Mouse (Mus musculus) kidney, adult 11 months (tissue): ENCODE data around the gene Mchr1.
"Not testable (repeated sequence)": the region's sequence is repeated elsewhere in the genome, so short reads cannot be mapped to it uniquely, and the experiment has no call there.

ENCODE experiments used
- DNase-seq: peaks from one replicate; pipeline ENCODE4 v3.0.0; 2022

Mchr1 gene

DNA sequence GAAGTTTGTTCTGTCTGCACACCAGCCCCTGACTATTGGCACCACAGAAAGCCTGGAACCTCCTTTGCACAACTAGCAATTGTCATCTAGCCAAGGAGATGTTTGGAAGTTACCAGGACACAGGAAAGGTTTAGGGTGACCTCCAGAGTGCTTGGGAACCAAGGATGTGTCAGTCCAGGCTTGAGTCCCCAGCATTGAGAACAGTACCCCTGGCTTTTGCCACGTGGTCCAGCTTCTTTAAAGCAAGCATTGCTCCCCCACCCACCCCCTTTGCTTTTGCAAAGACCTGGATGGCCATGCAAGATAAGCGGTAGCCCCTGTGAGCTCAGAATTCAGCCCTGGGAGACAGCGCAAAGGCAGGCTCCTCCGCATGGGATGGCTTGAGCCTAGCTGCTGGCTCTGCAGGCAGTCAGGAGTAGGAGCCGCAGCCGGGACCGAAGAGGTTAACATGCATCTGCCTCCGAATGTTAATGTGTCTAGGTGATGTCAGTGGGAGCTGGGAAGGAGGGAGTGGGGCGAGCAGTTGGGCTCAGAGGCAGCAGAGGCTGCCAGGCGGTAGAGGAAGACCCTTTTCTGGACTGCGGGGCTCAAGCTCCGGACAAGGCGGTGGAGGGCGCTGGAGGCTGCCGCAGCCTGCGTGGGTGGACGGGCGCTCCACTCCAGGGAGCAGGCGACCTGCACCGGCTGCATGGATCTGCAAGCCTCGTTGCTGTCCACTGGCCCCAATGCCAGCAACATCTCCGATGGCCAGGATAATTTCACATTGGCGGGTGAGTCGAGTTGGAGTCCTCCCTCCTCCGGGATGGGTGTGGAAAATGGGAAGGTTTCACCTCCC is at the start of gene Mchr1:
Gene Mchr1, plus strand, starts transcription at position 414 of the 835 bp plus-strand sequence.
- DNase-seq = peak; percentile 24

DNA sequence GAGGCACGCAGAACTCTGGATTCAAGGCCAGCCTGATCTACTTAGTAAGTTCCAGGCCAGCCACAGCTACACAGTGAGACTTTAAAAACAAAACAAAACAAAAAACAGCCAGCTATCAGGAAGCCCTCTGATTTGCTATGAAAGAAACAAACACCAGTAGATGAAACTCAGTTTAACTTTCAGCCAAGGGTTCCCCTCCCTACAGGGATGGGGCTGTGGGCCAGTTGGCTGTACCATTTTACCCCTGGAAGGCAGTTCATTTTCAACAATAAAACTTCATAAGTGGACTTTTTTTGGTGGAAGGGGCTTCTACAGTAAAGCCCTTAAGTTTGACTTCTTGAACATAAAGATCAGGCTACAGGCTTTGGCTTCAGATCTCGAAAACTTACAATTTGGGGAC is 46.2 kb upstream of the Mchr1 start:
- no peak for DNase-seq

DNA sequence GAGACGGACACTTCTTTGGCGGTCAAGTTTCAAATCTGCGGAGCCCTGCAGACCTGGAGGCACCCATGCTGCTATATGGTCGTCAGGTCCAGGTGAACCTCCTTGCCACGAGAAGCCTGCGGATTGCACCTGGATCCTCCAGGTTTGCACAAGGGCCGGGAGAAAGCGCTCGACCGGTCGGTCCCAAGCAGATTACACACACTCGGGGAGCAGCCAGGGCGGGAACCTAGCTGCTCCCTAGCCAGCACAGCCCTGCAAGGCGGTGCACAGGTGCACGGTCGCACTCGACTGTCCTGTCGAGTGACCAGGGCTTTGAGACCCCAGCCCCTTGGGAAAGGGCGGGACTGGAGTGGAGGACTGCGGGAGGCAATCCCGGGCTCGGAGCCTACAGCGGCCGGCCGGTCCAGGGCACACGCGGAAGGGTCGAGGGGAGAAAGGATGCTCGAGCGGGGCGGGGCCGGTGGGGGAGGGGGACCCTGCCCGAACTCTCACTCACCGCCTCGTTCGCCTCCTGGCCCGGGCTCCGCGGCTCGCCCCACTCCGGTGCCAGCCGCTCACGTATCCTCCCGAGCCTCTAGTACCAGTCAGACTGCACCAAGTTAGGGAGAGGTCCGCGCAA is 45.2 kb upstream of the Mchr1 start:
- peak; percentile 31 for DNase-seq

DNA sequence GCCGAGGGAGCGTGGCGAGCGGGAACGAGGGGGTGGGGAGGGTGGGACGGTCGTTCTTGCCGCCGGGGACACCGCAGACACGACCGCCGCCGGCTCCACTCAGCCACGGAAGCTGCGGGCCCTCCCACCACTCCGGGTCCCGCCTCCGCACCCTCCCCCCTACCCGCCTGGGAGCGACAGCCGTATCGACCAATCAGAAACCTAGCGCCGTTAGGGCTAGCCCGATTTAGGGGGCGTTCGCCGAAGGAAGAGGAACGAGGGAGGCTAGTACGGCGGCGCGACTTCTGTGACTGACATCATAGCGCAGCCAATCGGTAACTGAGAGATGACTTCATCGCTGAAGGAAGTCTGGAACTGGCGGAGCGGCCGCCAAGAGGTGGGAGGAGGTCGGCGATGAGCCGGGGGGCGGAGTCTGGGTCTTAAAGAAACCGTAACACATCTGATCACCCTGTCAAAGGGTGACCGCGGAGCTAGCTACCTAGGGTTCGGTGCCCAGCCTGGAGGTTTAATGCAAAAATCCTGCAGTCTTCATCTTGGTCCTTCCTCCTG is 44.6 kb upstream of the Mchr1 start, which contains the start of gene Mrtfa:
Gene Mrtfa, minus strand, starts transcription at position 128 of the 549 bp plus-strand sequence.
- peak; percentile 100 for DNase-seq

DNA sequence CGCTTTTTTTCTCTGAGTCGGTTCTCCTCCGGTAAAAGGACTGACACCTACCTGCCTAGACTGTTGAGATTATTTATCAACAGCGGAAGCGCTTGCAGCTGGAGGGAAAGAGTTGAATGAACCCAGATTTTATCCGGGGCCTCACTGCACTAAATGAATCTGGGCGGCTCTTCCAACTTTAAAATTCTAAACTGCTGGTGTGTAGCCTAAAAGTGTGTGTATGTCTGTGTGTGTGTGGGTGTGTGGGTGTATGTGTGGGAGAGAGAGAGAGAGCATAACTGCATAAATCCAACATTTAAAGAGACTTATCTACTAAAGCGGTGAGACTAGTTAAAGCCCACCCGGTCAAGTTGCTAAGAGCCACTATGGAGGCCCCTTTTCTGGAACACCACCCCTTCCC is 44.0 kb upstream of the Mchr1 start:
- DNase-seq = no peak

DNA sequence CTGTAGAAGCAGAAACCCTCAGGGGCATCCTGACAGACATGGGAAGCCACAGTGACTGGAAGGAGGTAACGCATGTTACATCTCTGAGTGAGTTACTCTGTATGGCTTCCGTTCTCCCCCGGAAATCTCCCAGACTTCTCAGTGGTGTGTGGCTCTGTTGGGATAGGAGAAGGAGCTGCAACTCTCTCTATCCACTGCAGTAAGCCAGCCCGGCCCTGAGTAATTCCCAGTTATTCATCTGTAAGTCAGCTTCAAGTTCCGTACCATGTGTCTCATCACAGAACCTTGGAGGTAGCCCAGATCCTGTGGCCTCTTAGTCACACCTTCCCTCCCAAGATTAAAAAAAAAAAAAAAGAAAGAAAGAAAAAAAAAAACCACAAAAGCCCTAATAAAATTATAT is 43.0 kb upstream of the Mchr1 start:
- no peak for DNase-seq

DNA sequence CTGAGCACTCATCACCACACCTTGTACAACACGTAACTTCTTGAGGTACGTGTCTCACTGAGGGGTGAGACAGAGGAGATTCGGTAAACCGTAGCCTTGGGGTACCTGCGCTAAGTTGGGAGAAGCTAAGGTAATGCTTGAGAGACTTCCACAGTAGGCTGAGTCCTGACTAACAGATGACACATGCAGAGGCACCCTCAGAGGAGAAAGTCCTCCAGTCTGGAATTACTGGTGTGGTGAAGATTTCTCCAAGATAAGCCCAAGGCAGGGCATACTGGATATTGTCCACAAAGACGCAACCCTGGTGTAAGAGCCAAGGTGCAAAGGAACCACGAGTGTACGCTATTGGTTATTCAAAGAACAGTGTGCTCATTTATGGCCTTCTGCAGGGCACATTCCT is 42.4 kb upstream of the Mchr1 start:
- no peak for DNase-seq

DNA sequence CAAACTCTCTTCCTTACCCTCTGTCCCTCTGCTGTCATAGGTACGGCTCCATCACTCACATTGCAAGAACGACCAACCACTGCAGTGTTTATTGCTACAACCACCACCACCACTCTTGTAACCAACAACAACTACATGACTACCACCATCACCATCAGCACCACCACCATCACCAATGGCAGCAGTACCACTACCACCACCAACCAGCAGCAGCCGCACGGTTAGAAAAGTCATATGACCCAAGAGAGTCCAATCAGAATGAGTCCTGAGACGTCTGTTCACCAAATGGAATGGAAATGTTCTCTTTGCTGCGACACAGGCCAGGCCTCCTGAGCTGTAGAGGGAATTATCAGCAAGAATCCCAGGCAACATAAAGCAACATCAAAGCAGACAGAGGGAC is 40.5 kb upstream of the Mchr1 start:
- DNase-seq = no peak

DNA sequence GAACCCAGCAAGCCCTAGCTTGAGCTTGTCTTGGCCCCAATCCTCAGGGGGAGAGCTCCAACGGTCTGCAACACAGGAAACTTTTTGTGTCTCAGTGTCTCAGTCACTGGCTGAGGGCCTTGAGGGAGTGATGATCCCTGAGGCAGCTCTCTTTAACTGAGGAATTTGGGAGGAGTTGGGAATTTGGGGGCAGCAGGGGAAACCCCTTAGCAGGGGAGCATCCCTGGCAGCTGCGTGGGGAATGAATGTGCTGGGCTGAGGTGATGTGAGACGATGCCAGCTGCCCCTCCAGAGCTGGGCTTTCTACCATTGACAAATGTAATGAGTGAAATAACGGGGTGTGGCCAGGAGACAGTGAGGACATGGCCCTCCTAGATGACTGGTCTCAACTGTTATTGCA is 39.9 kb upstream of the Mchr1 start:
- no peak for DNase-seq

DNA sequence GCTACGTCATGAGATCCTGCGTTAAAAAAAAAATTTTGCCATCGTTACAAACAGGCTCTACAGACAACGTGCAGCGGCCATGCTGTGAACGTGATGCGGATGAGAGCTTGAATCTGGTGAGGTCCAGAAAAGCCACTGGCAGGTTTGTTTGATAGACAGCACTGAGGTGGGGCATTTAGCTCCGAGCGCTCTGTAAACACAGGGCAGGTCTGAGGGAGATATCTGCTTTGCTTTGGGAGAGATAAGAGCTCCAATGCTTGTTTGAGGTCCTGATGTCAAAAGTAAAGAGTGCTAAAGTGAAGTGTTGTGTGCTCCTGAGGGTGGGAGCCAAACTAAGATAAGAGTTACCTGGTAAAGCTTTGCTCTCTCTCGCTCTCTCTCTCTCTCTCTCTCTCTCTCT is 38.1 kb upstream of the Mchr1 start:
- DNase-seq = no peak

DNA sequence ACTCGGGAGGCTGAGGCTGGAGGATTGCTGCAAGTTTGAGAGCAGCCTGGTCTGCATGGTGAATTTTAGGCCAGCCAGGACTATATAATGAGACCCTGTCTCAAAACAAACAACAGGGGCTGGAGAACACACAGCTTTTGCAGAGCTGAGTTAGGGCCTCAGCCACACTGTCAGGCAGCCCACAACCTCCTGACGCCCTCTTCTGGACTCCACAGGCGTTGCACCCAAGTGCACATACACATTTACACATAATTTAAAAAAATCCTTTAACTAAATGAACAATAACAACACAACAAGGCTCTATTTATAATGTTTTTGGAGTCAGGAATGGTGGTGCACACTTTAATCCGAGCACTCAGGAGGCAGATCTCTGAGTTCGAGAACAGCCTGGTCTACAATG is 36.9 kb upstream of the Mchr1 start:
- DNase-seq = no peak

DNA sequence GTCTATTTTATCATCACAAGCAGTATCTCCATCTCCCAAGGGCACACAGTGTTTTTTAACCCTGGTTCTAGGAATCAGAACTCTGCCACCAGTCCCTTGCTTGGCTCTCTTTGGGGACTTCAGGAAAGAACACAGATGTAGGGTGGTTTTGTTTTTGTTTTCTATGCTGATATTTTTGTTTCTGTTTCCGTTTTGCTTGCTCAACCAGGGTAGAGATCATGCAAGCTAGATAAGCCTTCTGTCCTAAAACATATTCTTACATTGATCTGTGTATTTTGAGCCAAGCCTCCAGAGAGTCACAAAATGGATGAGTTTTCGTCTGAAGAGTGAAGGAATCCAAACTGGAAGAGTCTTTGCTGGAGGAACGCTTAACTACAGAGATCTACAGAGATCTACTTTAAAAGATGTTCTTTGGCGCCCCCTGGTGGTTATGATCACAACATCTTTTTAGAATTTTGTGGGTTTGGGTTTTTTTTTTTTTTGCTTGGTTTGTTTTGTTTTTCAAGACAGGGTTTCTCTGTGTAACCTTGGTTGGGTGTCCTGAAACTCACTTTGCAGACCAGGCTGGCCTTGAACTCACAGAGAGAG is 35.8 kb upstream of the Mchr1 start:
- no peak for DNase-seq

DNA sequence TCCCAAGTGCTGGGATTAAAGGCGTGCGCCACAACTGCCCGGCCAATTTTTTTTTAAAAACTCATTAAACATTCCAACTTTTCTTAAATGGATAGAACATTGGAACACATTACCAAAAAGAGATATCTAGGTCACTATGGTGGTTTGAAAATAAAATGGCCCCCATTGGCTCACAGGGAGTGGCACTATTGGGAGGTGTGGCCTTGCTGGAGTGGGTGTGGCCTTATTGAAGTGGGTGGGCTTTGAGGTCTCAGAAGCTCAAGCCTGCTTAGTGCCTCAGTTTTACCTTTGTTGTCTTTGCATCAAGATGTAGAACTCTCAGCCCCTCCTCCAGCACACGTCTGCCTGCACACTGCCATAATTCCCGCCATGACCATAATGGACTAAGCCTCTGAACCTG is 32.8 kb upstream of the Mchr1 start:
- no peak for DNase-seq

DNA sequence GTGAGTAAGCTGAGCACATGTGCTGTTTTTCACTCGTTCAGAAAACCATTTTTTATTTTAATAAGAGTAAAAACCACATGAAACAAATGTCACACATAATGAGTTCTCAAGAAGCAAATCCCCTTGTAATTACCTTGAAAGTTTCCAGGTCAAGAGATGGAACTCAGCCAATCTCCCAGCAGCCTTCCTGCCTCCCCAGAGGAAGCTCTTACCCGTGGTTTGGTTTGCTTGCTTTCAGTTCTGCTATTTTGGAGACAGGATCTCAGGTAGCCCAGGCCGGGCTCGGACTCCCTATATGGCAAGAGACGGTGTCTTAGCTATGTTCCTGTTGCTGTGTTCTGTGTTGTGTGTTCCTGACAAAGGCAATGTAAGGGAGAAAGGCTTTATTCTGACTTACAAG is 24.8 kb upstream of the Mchr1 start:
- DNase-seq = no peak

DNA sequence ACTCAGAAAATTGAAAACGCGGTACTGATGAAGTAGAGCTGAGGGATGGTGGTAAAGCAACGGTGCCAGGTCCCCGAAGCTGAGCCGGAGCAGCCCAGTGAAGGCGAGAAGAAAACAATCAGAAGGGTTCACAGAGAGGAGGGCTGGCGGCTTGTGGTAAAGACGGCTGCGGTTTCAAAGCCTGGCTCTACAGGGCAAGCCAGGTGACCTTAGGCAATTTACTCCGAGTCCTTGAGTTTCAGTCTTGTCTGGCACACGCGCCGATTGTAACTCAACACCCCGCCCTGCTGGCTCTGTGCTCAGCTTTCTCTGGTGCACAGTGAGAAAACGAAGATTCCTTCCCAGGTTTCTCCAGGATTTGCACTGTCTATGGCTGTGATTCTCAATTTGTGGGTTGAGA is 22.3 kb upstream of the Mchr1 start:
- no peak for DNase-seq

DNA sequence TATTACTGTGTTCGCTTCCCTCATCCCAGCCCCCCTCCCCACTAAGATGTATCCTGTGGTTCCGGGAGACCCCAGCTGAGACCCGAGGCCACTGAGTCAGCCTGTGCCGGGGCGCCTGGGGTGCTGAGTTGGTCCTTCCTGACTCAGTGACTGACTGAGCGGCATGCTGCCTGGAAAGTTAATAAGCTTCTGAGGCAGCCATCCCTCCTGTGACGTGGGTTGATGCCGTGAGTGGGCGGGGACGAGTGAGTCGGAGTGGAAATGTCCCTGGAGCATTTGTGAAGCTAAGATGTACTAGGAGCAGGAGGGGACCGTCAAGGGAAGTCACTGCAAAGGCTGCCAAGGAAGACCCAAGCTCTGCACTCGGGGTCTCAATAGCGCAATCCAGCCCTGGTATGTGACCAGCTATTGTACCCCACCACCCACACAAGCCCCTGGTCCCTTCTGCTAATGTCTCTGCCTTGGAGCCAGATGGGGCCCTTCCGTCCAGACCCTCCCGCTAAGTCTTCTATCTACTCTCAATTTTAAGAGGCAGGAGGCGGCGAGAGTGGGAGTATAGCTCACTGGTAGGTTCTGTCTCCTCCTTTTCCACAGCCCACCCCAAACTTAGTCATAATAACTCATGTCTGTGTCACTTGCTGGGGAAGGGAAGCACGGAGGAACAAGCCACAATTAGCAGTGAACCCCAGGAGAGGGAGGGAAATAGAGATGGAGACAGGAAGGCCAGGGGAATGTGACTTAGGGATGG is 18.2 kb upstream of the Mchr1 start:
- DNase-seq = no peak

DNA sequence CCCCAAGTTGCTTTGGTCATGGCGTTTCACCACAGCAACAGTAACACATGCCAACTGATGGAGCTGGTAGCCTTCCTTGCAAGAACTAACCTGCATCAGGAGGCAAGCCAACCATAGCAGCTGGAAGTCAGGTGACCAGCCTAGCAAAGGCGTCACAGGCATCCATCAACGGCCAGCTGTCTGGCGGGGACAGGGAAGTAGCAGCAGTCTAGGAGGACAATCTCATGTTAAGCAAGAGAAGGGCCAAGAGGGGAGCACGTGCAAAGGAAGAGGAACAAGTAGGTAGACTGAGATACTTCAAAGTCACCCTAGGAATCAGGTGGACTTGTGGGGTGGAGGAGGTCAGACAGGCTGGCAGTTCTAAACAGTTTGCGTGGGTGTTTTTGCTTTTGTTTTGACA is 16.2 kb upstream of the Mchr1 start:
- DNase-seq = no peak

DNA sequence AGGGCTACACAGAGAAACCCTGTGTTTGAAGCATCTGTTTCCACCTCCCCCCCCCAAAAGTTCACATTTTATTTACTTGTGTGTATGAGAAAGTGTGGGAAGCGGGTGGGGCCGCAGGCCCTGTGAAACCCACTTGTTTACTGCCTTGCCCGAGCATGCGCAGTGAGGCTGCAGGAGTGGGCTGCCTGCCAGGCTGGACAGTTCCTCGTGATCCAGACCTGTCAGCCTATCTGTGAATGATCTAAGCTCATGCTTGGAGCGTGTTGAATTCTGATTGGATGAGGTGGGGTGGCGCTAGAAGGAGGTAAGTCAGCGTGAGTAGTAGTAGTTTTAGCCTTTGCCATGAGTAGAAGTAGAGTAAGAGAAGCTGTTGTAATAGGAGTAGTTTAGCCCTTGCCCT is 15.2 kb upstream of the Mchr1 start:
- DNase-seq = not testable (repeated sequence)

DNA sequence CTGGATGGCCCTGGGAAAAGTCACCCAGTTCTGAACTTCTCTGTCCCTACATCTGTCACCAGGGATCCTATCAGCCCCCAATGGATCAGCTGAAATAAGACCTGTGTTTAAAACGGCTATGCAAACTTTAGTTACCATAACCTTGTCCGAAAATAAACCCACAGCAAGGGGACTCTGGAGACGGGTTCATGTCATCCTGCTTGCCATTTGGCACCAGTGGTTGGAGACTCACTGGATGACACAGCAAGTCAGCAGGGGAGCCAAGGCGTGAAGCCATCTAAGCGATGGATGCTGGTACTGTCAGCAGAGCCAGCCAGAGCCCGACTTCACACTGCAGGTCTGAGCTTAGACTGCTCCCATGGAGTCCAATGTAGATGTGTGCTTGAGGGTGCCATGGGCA is 13.9 kb upstream of the Mchr1 start:
- DNase-seq = no peak

DNA sequence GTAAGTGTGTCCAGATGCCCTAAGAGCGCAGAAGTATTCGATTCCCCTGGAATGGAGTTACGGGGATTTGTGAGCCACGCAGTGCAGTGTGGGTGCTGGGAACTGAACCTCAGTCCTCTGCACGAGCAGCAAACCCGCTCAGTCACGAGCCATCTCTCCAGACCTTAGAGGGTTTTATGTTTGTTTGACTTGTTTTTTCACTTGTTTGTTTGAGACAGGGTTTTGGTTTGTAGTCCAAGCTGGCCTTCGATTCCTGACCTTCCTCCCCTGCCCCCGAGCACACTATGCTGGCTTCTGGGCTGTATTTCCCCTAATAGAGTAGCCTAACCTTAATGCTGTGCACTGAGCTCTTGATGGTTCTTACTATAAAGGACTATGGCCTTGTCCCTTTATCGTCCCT is 10.3 kb upstream of the Mchr1 start:
- no peak for DNase-seq

DNA sequence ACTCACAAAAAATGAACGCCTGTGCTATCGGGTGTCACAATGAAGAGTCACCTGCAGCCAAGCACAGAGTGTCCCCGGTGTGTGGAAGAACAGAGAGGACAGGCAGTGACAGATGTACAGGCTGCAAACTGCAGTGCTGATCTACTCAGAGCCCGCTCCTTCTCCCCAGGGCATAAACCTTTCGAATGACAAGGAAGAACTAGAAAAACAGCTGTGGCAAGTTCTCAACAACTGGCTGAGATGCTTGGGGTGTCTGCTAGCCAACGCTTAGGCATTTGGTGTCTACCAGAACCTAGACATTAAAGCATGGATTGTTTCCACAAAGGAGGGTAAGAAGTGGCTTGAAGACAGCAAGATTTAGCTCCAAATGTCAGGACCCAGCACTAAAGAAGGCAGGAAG is 9.6 kb upstream of the Mchr1 start:
- no peak for DNase-seq

DNA sequence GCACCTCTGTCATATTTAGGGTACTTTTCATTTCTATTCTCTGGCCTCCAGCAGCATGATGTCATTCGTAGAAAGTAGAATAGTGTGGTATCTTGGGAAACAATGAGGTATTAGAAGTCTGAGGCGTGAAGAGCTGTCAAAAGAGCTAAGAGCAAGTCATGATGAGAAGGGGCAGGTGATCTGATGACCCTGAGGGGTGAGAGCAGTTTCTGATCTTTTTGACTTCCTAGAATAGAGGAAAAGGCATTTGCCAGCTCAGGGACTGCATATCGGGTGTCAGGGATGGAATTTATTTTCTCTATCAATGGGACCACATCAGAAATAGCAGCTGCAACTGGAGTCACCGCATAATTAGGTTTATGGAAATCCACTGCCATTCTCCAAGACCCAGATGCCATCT is 8.5 kb upstream of the Mchr1 start:
- no peak for DNase-seq

DNA sequence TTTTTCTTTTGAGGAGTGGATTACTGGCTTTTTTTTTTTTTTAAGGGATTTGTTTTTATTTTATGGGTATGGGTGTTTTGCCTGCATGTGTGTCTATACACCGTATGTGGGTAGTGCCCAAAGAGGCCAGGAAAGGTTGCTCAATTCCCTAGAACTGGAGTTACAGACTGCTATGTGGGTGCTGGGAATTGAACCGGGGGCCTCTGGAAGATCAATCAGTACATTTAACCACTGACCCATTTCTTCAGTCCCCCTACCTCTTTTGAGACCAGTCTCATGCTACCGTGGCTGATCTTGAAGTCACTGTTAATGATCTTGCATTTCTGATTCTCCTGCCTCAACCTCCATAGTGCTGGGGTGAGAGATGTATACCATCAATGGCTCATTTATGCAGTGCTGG is 8.0 kb upstream of the Mchr1 start:
- DNase-seq = no peak
